Mouse (Mus musculus): ENCODE measurements at regions not wholly inside any gene's neighbourhood (a gene's known extent, or its start where the extent isn't known, plus 50 kb on each side); places are given as distances from the start of the nearest gene placed in this dataset.

DNA sequence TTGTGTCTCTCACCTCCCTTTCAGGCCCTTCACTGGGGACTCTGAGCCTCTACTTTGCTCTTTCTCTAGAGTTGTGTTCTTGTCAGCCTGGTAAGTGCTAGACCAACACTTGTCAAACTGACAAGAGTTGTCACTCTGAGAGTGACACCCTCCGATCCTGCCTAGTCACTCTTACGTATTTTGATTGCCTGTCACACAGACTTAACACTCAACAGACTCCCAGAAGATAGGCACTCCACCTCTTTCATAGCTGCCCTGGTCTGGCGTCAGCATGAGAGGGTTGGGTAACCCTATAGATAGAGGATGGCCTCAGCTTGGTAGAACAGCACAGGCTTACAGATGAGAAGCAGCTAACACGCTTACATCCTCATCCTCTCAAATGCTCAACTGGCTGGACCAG, 62.0 kb upstream of the Eomes start:
- no peak for TF ChIP-seq POLR2A (IDR thresholded peaks at IDR 0.05; ENCODE audit: borderline replicate concordance, control insufficient read depth, low read depth, low read length)
- TF ChIP-seq CTCF (IDR thresholded peaks at IDR 0.05; ENCODE audit: control insufficient read depth, insufficient read depth, low read length), result no peak

Measured in bone marrow, adult 2 months (tissue).